Mouse (Mus musculus) MEL-GATA-1-ER (cell line): ENCODE measurements at regions not wholly inside any gene's neighbourhood (a gene's known extent, or its start where the extent isn't known, plus 50 kb on each side); places are given as distances from the start of the nearest gene placed in this dataset.

Experiments used
- DNase-seq: peaks from one replicate; pipeline ENCODE4 v3.0.0-alpha.2; 2012; ENCODE audit warnings: low read depth; ENCODE audit errors: extremely low read depth

DNA sequence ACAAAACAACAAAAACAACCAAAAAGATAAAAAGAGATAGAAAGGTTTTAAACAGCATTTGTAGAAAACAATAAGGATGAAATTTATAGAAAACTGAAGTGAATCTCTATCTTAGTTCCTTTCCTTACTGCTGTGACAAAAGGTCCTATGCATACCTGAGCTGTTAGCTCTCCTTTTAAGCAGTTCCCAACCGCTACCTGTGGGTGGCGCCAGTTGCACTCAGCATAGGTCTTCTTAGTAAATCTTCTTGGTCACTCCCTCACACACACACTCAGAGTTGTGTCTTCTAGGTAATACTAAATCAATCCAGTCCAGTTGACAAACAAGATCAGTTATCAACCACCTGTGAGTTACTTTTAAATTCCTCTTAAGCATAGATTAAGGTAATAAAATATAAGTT is 355.5 kb upstream of the Prkcq start:
- DNase-seq = no peak

DNA sequence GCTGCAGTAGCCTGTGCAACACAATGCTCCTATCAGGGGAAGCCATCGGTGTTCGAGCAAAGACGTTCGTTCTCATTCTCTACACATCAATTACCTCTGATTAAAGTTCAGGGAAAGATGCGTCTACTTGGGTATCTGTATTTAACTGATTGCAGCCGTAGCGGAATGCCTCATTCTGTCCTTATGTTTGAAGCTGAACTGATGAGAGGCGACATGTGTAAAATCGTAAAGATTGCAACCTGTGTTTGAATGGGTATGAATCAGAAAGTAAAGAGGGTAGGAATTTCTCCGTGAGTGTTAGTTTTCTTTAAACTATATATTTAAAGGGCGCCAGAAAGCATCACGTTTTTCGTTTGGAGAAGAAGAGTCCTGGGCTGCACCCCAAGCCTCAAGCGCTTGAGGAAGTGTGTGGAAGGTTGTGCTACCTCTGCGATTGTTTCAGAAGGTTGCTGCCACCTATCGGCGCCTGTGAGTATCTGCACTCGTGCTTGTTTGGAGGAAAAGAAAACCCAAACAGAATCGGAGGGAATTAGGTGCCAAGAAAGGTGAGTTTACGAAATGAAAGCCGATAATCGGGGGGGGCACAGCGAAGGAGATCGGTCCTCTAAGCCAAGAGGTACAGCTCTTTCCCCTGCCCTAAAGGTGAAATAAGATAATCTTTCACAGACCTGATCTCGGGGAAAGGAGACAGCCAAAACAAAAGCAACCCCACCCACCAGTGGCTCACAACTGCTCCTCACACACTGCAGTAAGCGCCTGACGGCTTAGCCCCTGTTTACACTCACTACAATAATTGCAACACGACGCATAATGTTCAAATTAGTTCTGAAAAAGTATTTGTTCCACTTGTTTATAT is 346.4 kb upstream of the Prkcq start:
- no peak for DNase-seq

DNA sequence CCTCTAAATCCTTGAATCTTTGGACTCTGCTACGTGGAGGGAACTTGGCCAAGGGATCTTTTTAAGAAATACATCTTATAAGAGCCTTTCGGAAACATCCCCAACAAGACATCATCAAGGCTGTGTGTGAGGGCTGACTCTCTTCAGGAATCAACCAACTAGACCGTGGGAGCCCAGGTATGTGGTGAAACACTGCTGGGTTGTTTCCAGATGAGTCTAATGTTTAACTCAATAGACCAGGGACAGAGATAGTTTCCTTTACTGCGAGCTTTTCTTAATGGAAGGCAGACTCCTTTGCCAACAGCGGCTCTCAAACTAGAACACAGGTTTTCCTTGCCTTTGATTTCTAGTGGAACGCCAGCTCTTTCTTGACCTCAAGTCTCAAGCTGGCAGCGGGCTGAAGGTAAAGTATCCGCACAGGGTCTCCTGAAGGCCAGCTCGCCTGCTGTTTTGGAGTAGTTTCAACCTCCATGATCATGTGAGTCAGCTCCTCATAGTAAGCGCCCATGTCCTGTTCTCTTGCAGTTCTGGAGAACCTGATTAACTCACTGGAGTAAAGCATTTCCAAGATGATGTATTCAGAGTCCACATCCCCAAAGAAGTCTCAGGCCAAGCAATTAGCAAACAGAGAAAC is 345.7 kb upstream of the Prkcq start:
- no peak for DNase-seq

DNA sequence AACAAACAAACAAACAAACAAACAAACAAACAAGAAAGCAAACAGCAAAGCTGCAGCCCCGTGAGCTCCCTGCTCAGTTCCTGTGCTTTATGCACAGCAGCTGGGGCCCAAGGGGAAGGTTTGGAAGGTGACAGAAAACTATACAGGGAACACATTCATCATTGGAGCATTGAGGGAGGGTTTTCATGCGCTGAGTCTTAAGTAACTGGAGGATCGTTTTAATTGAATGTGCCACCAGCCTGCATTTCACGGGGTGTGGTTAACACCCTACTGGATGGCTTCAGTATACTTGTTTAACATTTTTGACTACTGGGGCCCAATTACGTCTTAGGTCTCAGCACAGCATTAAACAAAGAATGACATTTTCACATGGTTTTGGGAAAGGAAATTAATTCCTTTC is 331.9 kb upstream of the Prkcq start:
- no peak for DNase-seq

DNA sequence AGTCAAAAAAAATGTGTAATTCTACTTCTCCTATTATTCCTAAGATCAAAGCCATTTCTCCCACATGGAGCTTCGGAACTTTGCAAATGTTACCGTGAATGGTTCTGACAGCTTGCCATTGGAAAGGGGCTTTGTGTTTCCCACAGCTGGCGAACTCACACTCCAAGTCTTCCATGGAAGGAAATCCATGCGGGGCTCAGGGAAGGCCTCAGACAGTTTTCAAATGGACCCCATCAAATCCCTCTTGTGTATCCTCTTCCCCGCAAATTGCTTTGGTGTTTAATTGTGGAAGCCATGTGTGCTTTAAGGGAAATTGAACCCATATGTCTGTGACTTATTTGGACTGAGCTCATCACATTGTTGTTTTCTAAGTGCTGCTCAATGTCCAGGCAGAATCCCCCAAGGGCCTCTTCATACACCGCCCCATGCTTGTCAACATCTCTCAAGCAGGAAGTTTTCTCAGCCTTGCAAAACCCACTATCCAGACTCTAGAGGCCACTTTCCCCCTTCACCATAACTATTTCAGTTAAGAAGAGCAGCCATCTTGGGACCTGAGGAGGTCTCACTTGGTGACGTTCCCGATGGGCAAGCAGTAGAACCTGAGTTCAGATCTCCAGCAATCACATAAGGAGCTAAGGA is 310.1 kb upstream of the Prkcq start:
- DNase-seq = no peak

DNA sequence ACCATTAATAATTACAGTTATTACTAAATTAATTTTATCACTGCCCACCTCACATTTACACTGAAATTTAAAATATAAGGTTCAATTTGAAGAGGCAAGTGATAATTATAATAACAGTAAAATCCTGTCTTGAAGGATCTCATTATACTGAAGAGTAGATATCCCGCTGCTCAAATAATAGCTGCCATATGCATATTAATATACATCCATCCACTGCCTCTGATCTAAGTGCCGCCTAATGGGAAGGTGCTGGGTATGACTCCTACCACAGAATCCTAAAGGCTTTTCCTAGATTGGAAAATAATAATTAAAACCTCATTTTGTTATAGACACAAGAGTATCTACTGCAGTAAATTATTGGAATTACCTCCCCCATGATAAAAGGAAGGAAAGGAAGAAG is 307.5 kb upstream of the Prkcq start:
- DNase-seq = no peak

DNA sequence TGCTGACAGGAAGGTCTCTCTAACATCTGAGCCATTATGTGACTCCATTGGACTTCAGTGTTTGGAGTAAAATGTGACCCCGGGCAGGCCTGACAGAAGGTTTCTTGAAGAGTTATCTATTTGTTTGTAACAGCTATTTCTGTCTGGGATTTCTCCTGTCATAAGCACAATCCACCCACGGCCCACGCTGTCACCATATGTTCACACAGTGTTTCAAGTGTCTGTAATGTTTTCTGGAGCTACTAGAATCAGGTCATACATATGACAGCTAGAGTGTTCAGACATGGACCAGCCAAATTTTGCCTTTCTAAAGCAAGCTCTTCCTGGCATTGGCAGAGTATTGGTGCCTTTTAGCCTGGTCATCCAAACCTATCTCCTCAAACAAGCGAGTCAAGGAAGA is 297.6 kb upstream of the Prkcq start:
- DNase-seq = no peak

DNA sequence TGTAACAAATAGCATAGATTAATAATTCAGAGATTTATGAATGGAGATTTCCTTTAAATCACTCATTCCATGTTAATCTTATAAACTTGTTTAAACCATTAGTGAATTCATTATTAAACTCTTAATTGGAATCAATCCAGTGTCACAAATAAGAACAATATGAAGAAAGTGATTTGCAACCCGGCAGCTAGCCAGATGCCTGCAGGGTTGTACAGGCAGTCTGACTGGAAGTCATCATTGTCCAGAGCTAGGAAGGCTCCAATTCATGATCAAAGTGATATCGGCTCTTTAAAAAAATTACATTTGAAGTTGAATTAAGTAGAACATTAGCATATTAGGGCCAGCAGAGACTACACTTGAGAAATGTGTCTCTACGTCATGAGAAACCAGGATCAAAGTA is 270.0 kb upstream of the Prkcq start:
- no peak for DNase-seq

DNA sequence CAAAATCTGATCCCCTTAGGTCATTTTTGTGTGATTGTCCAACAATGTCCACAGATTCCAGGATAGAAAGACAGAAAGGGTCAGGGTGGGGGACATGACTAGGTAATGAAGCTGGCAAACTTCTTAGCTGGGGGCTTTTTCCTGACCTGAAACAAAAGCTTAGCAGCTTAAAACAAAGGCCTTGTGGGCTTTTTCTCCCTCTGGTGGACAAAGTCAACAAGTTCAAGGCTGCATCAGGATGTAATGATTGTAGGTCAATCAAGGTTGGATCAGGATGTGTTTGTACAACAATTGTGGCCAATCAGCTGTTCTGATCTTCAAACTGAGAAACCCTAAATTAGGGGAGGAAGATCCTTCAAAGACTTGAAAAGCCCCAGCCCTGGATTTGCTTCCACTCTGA is 252.0 kb upstream of the Prkcq start:
- no peak for DNase-seq

DNA sequence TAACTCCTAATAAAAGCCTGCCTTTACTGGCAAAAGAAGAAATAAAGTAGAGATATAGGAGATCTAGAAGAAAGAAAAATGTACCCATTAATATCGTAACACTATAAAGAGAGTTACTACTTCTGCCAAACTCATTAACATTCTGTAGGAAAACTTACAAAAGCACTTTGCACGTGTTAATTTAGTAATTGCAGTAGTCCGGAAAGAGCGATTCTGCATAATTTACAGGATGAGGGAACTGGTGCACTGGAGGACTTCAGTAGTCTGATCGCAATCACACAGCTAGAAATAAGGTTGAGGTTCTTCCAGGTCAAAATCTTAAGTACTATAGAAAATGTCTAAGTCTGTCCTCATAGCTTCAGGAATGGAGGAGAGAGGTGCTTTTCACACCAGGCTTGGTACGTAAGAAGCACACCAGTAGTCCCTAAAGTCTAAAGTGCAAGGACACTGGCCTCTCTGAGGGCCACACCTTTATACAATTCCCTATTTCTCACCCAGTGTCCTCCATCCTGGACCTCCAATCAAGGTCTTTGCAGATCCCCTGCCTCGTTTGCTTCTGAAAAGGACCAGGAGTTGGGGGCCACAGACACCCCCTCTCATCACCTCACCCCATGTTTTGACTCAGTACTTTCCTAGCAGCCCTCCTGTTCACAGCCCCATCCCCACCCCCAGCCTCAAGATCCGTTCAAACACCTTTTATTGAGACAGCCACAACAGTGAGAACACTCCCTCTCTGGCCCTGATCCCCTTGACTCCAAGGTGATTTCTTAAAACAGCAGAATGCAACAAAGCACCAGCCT is 251.0 kb upstream of the Prkcq start:
- no peak for DNase-seq

DNA sequence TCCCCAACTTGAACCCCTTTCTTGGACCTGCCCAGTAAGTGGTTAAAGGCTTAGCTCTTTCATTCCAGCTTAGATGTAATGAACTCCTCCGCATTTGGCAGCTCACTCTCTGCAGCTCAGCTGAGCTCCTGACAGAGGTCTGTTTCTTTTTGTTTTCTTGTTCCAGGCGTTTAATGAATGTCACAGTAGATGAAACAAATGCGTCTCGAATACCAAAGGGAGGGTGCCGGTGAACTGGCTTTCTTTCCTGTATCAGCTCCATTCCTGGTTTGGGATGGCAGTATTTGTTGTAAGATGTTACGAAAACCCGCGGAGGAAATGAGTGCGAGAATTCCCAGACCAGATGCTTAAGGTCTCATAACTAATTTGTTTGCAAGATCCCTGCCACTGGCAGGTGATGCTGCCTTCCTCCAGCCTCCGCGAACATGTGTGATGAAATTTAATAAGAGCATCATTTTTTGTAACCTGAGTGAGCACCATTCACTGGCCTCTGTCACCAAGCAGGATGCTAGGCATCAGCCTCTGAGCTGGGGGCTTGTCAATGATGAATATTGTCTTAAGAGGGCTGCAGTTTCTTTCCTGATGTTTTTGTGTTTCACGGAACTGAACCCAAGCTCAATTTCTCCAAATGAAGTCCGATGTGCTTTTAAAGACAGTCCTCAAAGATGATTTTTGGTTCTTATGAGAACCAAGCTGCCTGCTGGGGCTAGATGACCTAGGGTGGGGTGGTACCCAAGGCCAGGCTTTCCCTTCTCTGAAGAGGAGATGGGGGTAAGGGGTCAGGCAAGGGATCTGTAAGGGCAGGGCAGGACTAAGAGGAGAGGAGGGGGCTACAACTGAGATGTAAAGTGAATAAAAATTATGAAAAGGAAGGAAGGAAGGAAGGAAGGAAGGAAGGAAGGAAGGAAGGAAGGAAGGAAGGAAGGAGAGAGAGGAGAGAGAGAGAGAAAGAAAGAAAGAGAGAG is 250.1 kb upstream of the Prkcq start:
- no peak for DNase-seq

DNA sequence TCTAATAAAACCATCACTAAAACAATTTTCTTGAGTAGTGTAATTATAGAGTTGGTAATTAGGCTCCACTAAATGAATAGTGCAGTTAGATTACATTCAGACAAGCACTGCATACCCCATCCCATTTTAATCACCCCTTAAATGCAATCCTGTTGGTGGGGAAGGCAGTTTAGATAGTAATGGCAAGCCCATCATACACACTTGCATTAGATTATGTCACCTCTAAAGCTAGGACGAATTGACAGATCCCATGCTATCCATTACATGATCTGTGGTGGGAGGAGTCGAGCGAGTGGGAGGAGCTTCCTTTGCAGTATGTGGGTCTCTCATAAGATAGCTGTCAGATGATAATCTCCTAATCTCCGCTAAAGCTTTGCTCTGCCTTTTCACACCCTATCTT is 247.9 kb upstream of the Prkcq start:
- DNase-seq = no peak

DNA sequence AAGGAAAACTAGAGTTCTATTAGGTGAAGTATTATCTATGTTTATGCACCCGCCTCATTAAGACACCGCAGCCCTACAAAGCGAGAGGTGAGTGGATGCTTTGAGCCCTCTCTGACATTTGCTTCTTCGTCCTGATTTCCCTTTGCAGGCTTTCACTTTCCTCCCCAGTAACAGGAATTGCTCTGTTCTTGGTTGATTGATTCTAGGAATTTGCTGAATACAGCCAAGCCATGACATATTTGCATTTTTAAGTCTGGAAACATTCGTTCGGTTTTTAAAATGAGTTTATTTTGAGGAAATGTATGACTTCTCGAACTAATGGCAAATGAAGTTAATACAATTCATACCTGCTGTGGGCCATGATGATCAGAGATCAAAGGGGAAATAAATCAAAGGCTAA is 246.5 kb upstream of the Prkcq start:
- DNase-seq = no peak

DNA sequence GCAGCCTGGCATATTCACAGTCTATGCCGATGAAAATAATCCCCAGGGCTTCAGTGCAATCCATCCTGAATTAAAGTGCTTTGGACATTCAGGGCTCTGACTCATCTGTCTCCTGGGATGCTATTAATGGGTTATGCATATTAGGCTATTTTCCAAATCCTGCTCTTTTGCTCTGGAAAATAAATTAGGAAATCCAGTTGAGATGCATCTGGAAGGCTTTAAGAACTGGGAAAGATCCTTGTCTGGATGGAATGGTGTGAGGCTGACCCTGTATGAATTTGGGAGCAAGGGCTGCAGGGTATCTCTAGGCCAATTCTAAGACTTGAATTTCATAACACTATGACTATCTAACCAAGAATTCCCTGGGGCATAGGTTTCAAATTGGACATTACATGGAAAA is 234.5 kb upstream of the Prkcq start:
- no peak for DNase-seq

DNA sequence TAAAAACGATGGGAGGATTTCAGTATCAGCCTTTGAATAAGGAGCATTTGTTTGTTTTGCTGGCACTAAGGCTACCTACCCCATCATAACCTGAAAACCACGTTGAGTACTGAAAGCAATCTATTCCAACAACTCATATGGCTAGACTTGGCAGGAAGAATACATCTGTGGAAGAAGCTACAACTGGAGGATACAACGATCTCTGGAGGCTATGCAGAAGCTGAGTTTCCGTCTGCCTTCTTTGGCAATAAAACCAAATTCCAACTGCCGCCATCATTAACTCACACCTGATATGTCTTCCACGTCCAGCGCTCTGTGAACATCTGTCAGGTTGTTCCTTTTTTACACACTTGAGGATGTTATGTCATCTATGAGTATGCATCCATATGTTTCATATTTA is 206.7 kb upstream of the Prkcq start:
- no peak for DNase-seq

DNA sequence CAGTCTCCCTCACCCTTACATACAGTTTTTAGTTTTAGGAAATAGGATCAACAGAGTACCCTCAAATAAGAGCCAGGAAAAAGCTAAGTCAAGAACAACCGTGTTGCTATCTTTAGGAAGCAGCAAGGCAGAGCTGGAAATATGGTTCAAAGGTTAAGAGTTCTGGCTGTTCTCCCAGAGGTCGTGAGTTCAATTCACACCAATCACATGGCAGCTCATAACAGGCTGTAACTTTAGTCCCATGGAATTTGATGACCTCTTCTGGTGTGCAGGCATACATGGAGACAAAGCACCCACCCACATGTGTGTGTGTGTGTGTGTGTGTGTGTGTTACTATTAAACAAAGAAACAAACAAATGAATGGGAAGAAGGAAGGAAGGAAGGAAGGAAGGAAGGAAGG is 205.0 kb upstream of the Prkcq start:
- no peak for DNase-seq

DNA sequence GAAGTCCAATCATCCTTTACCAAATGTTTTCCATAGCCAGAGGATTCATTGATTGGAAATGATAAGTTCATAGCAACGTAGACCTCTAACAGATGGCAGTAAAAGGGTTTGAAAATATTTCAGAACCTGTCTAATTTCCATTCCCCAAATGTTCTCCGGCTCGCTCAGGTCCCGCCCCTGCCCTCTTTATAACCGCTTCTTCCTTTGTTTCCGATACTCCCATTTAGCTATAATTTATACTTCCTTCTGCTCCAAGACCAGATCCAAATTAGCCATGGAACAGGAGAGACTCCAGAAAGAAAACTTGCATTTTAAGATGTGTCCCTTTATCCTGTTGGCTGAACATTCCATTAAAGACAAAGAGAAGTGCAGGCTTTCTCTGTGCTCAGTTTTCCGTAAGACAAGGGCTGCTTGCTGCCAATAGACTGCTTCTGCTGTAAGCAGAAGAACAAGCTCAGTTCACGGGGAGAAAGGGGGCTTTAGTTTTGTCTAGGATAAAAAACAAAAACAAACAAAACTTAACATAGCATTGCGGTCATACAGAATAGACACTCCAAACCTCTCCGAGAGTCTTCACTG is 202.7 kb upstream of the Prkcq start:
- no peak for DNase-seq

DNA sequence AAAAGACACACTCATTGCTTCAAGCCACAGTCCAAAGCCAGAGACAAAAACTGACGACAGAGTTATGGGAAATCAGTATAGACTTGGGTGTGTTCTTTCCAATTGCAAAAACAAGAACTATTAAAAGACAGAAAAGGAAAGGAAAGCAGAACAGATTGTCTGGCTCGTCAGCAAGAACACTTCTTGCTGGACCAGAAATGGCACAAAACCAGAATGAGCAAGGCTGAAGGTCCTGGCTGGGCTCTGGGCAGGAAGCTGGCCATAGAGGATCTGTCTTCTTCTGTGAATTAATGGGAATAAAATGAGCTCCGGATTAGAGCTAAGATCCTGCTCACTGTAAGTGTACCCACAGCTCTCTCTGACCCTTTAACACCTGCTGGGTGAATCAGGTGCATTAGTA is 199.9 kb upstream of the Prkcq start:
- DNase-seq = no peak

DNA sequence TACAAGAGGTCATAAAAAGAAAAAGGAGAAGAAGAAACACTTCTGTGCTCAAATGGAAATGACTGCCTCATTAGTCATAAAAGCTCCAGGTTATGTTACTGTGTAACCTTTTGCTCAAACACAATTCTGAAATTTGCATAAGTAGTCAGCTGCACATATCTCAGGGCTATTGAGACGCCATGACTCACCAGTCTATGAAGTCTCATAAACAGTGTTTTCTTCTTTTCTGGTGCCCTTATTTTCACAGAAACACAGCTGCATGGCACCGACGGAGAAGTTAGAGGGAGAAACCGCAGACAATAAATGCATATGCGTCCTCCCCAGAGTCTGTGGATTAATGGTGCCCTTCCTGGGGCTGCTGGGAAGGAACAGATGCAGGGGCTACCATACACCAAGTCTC is 193.1 kb upstream of the Prkcq start:
- DNase-seq = no peak

DNA sequence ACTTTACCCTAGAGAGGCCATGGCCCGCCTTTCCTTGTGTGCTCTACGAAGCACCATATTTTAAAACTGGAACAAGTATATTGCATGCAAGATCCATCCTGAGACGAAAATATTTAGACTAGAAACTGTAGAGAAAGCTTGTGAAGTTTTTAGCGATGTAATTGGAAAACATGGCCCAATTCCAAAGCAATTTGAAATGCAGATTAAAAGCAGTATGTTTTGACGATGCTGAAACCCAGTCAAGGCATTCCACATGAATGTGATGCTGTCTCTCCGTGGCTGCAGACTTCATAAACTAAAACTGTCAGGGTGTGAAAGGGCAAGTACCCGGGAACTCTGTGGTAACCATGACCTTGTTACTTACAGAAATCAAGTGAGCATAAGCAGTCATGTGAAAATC is 185.8 kb upstream of the Prkcq start:
- DNase-seq = no peak
